Mouse (Mus musculus) midbrain, embryonic 13.5 days (tissue): ENCODE results near the gene Olfr1386. TPM values are rescaled to one million over a fixed set of nuclear protein-coding genes. Genes with fewer than 3 reads are reported as not detected.
"Not testable (repeated sequence)": the region's sequence is repeated elsewhere in the genome, so short reads cannot be mapped to it uniquely, and the experiment has no call there.

ENCODE experiments used
- ATAC-seq: fragments of 200-750 bp; cut with Nextera tagmentation; 2 replicates; pipeline ENCODE4 v1.8.0; 2017; ENCODE audit warnings: mild to moderate bottlenecking, moderate TSS enrichment, moderate library complexity
- H3K27ac ChIP-seq: fragments of 300-500 bp; sonication (generic); 2 replicates; pipeline ENCODE4 v1.5.1; 2015; ENCODE audit warnings: inconsistent platforms, mild to moderate bottlenecking, moderate library complexity
- H3K27me3 ChIP-seq: fragments of 300-500 bp; sonication (generic); 2 replicates; pipeline ENCODE4 v1.6.1; 2015; ENCODE audit warnings: mild to moderate bottlenecking, inconsistent platforms
- H3K36me3 ChIP-seq: fragments of 300-500 bp; sonication (generic); 2 replicates; pipeline ENCODE4 v1.6.1; 2015; ENCODE audit warnings: mild to moderate bottlenecking, inconsistent platforms
- H3K4me1 ChIP-seq: fragments of 300-500 bp; sonication (generic); replicated peaks from 2 replicates; pipeline ENCODE4 v1.6.1; 2015; ENCODE audit warnings: inconsistent platforms
- H3K4me2 ChIP-seq: fragments of 300-500 bp; sonication (generic); replicated peaks from 2 replicates; pipeline ENCODE4 v1.6.1; 2015; ENCODE audit warnings: moderate library complexity, mild to moderate bottlenecking, inconsistent platforms
- H3K4me3 ChIP-seq: fragments of 300-500 bp; sonication (generic); replicated peaks from 2 replicates; pipeline ENCODE4 v1.5.1; 2015; ENCODE audit warnings: mild to moderate bottlenecking, inconsistent platforms
- H3K9ac ChIP-seq: fragments of 300-500 bp; sonication (generic); replicated peaks from 2 replicates; pipeline ENCODE4 v1.6.1; 2015; ENCODE audit warnings: mild to moderate bottlenecking, inconsistent platforms
- H3K9me3 ChIP-seq: fragments of 300-500 bp; sonication (generic); 2 replicates; pipeline ENCODE4 v1.6.1; 2016; ENCODE audit warnings: mild to moderate bottlenecking, inconsistent platforms
- WGBS: fragments of 180-500 bp; shearing (Covaris S2); methylation state at CpG from one replicate; pipeline ENCODE4 v1.1.7; 2015; 5-methylcytosine and 5-hydroxymethylcytosine counted together
- polyA plus RNA-seq: library from polyadenylated mRNA; unstranded; fragments of >200 nt; fragmentation: Nextera tagmentation; extraction: Ambion mirVana; gene quantifications from 2 replicates; pipeline ENCODE4 v1.2.1, GENCODE M21; 2015

The Olfr1386 gene
- polyA plus RNA-seq = not detected in 2 replicates

GRCm38 (mm10) chr11:49464746-49465145 lies at the start of gene Olfr1386:
Gene Olfr1386, plus strand, starts transcription at chr11:49465046.
- not testable (repeated sequence) for H3K4me2 ChIP-seq, H3K36me3 ChIP-seq, H3K27me3 ChIP-seq, H3K9ac ChIP-seq, H3K27ac ChIP-seq, H3K9me3 ChIP-seq, ATAC-seq, H3K4me1 ChIP-seq, H3K4me3 ChIP-seq
- 88% methylated on average over 3 of the region's 3 CpGs for WGBS

- H3K36me3 ChIP-seq = no peaks in the 10 kb centered on the region
- 95% methylated on average over 2 of the region's 2 CpGs for WGBS
- H3K9me3 ChIP-seq = no peaks in the 10 kb centered on the region
- H3K9ac ChIP-seq = no peak within 1 kb of the TSS
- no peak within 1 kb of the TSS for H3K4me3 ChIP-seq
- H3K27ac ChIP-seq = no peak within 1 kb of the TSS
- no peak for ATAC-seq
- no peaks in the 10 kb centered on the region for H3K27me3 ChIP-seq
- H3K4me2 ChIP-seq = no peak within 1 kb of the TSS
- H3K4me1 ChIP-seq = no peaks in the 10 kb centered on the region
These were observed 42.1 kb upstream of the Olfr1386 start, which contains the start of gene Olfr1389 for GRCm38 (mm10) chr11:49422767-49423166. Gene Olfr1389, plus strand, starts transcription at chr11:49423067.

GRCm38 (mm10) chr11:49425257-49425927 lies 39.5 kb upstream of the Olfr1386 start:
- H3K4me2 ChIP-seq = no peak overlapping the region
- WGBS = 85% methylated on average over 1 of the region's 1 CpGs
- H3K27ac ChIP-seq = no peak overlapping the region
- H3K4me3 ChIP-seq = no peak overlapping the region
- no peaks in the 10 kb centered on the region for H3K9me3 ChIP-seq
- H3K27me3 ChIP-seq = no peaks in the 10 kb centered on the region
- no peaks in the 10 kb centered on the region for H3K4me1 ChIP-seq
- H3K9ac ChIP-seq = no peak overlapping the region
- H3K36me3 ChIP-seq = no peaks in the 10 kb centered on the region
- ATAC-seq = no peak

GRCm38 (mm10) chr11:49429641-49430040 lies 35.2 kb upstream of the Olfr1386 start:
- Histone ChIP-seq H3K4me3 (no peak overlapping the region), H3K27me3 (no peaks in the 10 kb centered on the region)

GRCm38 (mm10) chr11:49436411-49436810 lies 28.4 kb upstream of the Olfr1386 start, which contains the start of gene Olfr1388:
Gene Olfr1388, plus strand, starts transcription at chr11:49436624.
- no peak within 1 kb of the TSS for H3K27ac ChIP-seq
- no peaks in the 10 kb centered on the region for H3K4me1 ChIP-seq
- no peaks in the 10 kb centered on the region for H3K9me3 ChIP-seq
- no peaks in the 10 kb centered on the region for H3K27me3 ChIP-seq
- ATAC-seq = no peak
- H3K36me3 ChIP-seq = no peaks in the 10 kb centered on the region
- WGBS = 76% methylated on average over 3 of the region's 3 CpGs
- H3K9ac ChIP-seq = no peak within 1 kb of the TSS
- no peak within 1 kb of the TSS for H3K4me3 ChIP-seq
- no peak within 1 kb of the TSS for H3K4me2 ChIP-seq

More at GRCm38 (mm10) chr11:49429641-49430040, 35.2 kb upstream of the Olfr1386 start:
- Histone ChIP-seq H3K36me3 (no peaks in the 10 kb centered on the region), H3K27ac (no peak overlapping the region), H3K9ac (no peak overlapping the region), H3K4me2 (no peak overlapping the region), H3K9me3 (no peaks in the 10 kb centered on the region), H3K4me1 (no peaks in the 10 kb centered on the region)
- no peak for ATAC-seq
- WGBS = 85% methylated on average over 2 of the region's 2 CpGs

GRCm38 (mm10) chr11:49455043-49455442 lies 9.8 kb upstream of the Olfr1386 start, which contains the start of gene Olfr1387:
Gene Olfr1387, plus strand, starts transcription at chr11:49455343.
- WGBS = 77% methylated on average over 1 of the region's 1 CpGs
- no peak within 1 kb of the TSS for H3K4me3 ChIP-seq
- no peak for ATAC-seq

GRCm38 (mm10) chr11:49485973-49486372 lies 21.1 kb downstream of the Olfr1386 start:
- Histone ChIP-seq H3K27me3 (no peaks in the 10 kb centered on the region), H3K9ac (no peak overlapping the region), H3K4me1 (no peaks in the 10 kb centered on the region), H3K4me3 (no peak overlapping the region), H3K9me3 (no peaks in the 10 kb centered on the region), H3K27ac (no peak overlapping the region), H3K36me3 (no peaks in the 10 kb centered on the region), H3K4me2 (no peak overlapping the region)
- 64% methylated on average over 4 of the region's 4 CpGs for WGBS
- ATAC-seq = no peak

More at GRCm38 (mm10) chr11:49455043-49455442, 9.8 kb upstream of the Olfr1386 start, which contains the start of gene Olfr1387:
- H3K27ac ChIP-seq = no peak within 1 kb of the TSS
- H3K36me3 ChIP-seq = no peaks in the 10 kb centered on the region
- no peaks in the 10 kb centered on the region for H3K9me3 ChIP-seq
- H3K4me2 ChIP-seq = no peak within 1 kb of the TSS
- no peaks in the 10 kb centered on the region for H3K4me1 ChIP-seq
- H3K27me3 ChIP-seq = no peaks in the 10 kb centered on the region
- H3K9ac ChIP-seq = no peak within 1 kb of the TSS

GRCm38 (mm10) chr11:49488770-49489169 lies 23.9 kb downstream of the Olfr1386 start, which contains the start of gene Olfr1385:
Gene Olfr1385, plus strand, starts transcription at chr11:49489070.
- not testable (repeated sequence) for H3K27ac ChIP-seq, H3K4me3 ChIP-seq, H3K36me3 ChIP-seq, H3K4me2 ChIP-seq, H3K4me1 ChIP-seq, H3K9ac ChIP-seq, H3K9me3 ChIP-seq, ATAC-seq, H3K27me3 ChIP-seq
- WGBS = 86% methylated on average over 1 of the region's 1 CpGs

GRCm38 (mm10) chr11:49518086-49518485 lies 53.2 kb downstream of the Olfr1386 start:
- no peaks in the 10 kb centered on the region for H3K36me3 ChIP-seq
- no peak overlapping the region for H3K4me3 ChIP-seq
- H3K27me3 ChIP-seq = no peaks in the 10 kb centered on the region
- no peak overlapping the region for H3K27ac ChIP-seq
- H3K4me1 ChIP-seq = no peaks in the 10 kb centered on the region
- no peak overlapping the region for H3K9ac ChIP-seq
- 81% methylated on average over 5 of the region's 5 CpGs for WGBS
- ATAC-seq = no peak
- H3K9me3 ChIP-seq = no peaks in the 10 kb centered on the region
- H3K4me2 ChIP-seq = no peak overlapping the region

GRCm38 (mm10) chr11:49519348-49519747 lies 54.5 kb downstream of the Olfr1386 start, which contains the start of gene Olfr1383:
Gene Olfr1383, plus strand, starts transcription at chr11:49519648.
- Histone ChIP-seq H3K27ac (no peak within 1 kb of the TSS), H3K9ac (no peak within 1 kb of the TSS), H3K9me3 (no peaks in the 10 kb centered on the region), H3K4me3 (no peak within 1 kb of the TSS), H3K27me3 (no peaks in the 10 kb centered on the region), H3K4me2 (no peak within 1 kb of the TSS), H3K36me3 (no peaks in the 10 kb centered on the region), H3K4me1 (no peaks in the 10 kb centered on the region)
- no peak for ATAC-seq
